ENCODE assay signal across 32 mouse cellular contexts in genomic region chr3:132748750-132749149, GRCm38 (mm10).
DNase-seq lines count a peak whose midpoint lies in the region; ATAC-seq lines count a peak whose summit lies in the region.
"Had no signal": no experiment of that assay in that cellular context is flagged by ENCODE, and none has a peak within 500 bp of the region (broad histone marks: within the 10 kb centered on the region; RNA-seq: fewer than 3 reads in every experiment).

No protein-coding gene starts in this region.

- no peak overlapping the region for H3K9ac ChIP-seq in lung, embryonic 15.5 days
- no peak overlapping the region for H3K9ac ChIP-seq in kidney, embryonic 14.5 days (ENCODE audit: low read depth, low read length)
- H3K9ac ChIP-seq: embryonic facial prominence, embryonic 13.5 days; forebrain, embryonic 12.5 days; heart, embryonic 12.5 days; heart, embryonic 15.5 days; hindbrain, embryonic 13.5 days had no signal

- no peaks in the 10 kb centered on the region for H3K36me3 ChIP-seq in lung, embryonic 15.5 days
- H3K36me3 ChIP-seq in kidney, embryonic 14.5 days (ENCODE audit: control insufficient read depth, insufficient read depth, low read length) = peaks cover 8% of the 10 kb centered on the region; the same call in 1 of the 2 replicates

- DNase-seq in lung, adult 18-20 months = no peak
- DNase-seq in 3T3-L1 (ENCODE audit: low read depth, low spot score) = peak; percentile 47
- peak; percentile 64 for DNase-seq in 416B (ENCODE audit: low read depth)
- DNase-seq in NIH3T3 (ENCODE audit: low read depth) = peak; percentile 17
- no peak for DNase-seq in spleen, postnatal 36 days (ENCODE audit: low spot score in 2 of 2)
- no peak for DNase-seq in adrenal gland, postnatal 14 days
- DNase-seq: adrenal gland, postnatal 10 days; B cell, adult 2 months; cerebellum, adult 11-12 months; cerebellum, adult 8-10 months; cerebellum, postnatal 10 days; cerebellum, postnatal 36 days; embryo, embryonic 11 days; gastrocnemius, postnatal 25 days; heart, adult 18-20 months; heart, postnatal 10 days; heart, postnatal 36 days had no signal

- H3K4me1 ChIP-seq in lung, embryonic 15.5 days = peaks cover 15% of the 10 kb centered on the region
- no peaks in the 10 kb centered on the region for H3K4me1 ChIP-seq in kidney, embryonic 14.5 days (ENCODE audit: control insufficient read depth, insufficient read depth, low read length)
- H3K4me1 ChIP-seq: embryonic facial prominence, embryonic 13.5 days had no signal

- no peak overlapping the region for H3K27ac ChIP-seq in lung, embryonic 15.5 days
- H3K27ac ChIP-seq in kidney, embryonic 14.5 days (ENCODE audit: low read depth, low read length) = no peak overlapping the region
- H3K27ac ChIP-seq: embryonic facial prominence, embryonic 10.5 days; embryonic facial prominence, embryonic 13.5 days; forebrain, embryonic 12.5 days; heart, embryonic 15.5 days; hindbrain, embryonic 10.5 days; hindbrain, embryonic 13.5 days had no signal

- H3K27me3 ChIP-seq in lung, embryonic 15.5 days = no peaks in the 10 kb centered on the region
- no peaks in the 10 kb centered on the region for H3K27me3 ChIP-seq in kidney, embryonic 14.5 days (ENCODE audit: control insufficient read depth, insufficient read depth, low read length)
- H3K27me3 ChIP-seq: CH12.LX; embryonic facial prominence, embryonic 13.5 days; forebrain, embryonic 12.5 days; heart, embryonic 12.5 days; heart, embryonic 15.5 days; hindbrain, embryonic 13.5 days; Patski had no signal

- no peak overlapping the region for H3K4me3 ChIP-seq in lung, embryonic 15.5 days
- H3K4me3 ChIP-seq in kidney, embryonic 14.5 days (ENCODE audit: low read length) = no peak overlapping the region
- H3K4me3 ChIP-seq: embryonic facial prominence, embryonic 10.5 days; embryonic facial prominence, embryonic 13.5 days; erythroblast, embryonic 14.5 days; forebrain, embryonic 12.5 days; heart, embryonic 12.5 days; heart, embryonic 15.5 days; hindbrain, embryonic 10.5 days; hindbrain, embryonic 13.5 days had no signal

- peak; percentile 49; the same call in 1 of the 2 replicates for ATAC-seq in lung, embryonic 15.5 days (ENCODE audit: borderline replicate concordance, extremely low read depth, low FRiP score, low TSS enrichment)
- no peak for ATAC-seq in kidney, embryonic 14.5 days (ENCODE audit: low FRiP score, low TSS enrichment)
- ATAC-seq: forebrain, embryonic 16.5 days; hindbrain, embryonic 16.5 days; Patski had no signal

- no peaks in the 10 kb centered on the region for H3K9me3 ChIP-seq in lung, embryonic 15.5 days
- H3K9me3 ChIP-seq in kidney, embryonic 14.5 days (ENCODE audit: control insufficient read depth, low read length) = no peaks in the 10 kb centered on the region
- H3K9me3 ChIP-seq: embryonic facial prominence, embryonic 10.5 days; embryonic facial prominence, embryonic 13.5 days; forebrain, embryonic 12.5 days; G1E; heart, embryonic 12.5 days; heart, embryonic 15.5 days; hindbrain, embryonic 10.5 days; hindbrain, embryonic 13.5 days had no signal

- H3K4me2 ChIP-seq in lung, embryonic 15.5 days = no peak overlapping the region
- H3K4me2 ChIP-seq in kidney, embryonic 14.5 days (replicated peaks; ENCODE audit: low read depth, low read length) = no peak overlapping the region
- H3K4me2 ChIP-seq: embryonic facial prominence, embryonic 13.5 days; forebrain, embryonic 12.5 days; heart, embryonic 15.5 days; hindbrain, embryonic 13.5 days had no signal

- WGBS in lung, embryonic 15.5 days = 48% methylated on average over 3 of the region's 3 CpGs
- 93% methylated on average over 3 of the region's 3 CpGs for WGBS in kidney, embryonic 14.5 days

Comparison
In these comparisons a context has a peak if more than half of its experiments do, and no peak if none do; other contexts are left out.
1. DNase-seq: peak in 3T3-L1 (single experiment), 416B (single experiment) and NIH3T3 (single experiment); none in lung, adult 18-20 months (0 of 2), spleen, postnatal 36 days (0 of 2) and adrenal gland, postnatal 14 days (single experiment).